Mouse (Mus musculus) layer of hippocampus, postnatal 36 days (tissue): ENCODE data around the gene Polr3b. TPM values are rescaled to one million over a fixed set of nuclear protein-coding genes. Genes with fewer than 3 reads are reported as not detected.

Source experiments
- DNase-seq, 2 experiments: peaks; one replicate each; pipeline ENCODE4 v3.0.0; 2022
- total RNA-seq, 2 experiments: library from RNA; stranded (reverse); gene quantifications; 2 replicates each; pipeline ENCODE4 v1.2.3; 2021

The Polr3b gene
- 10 to 100 TPM; 14.2 to 16.0 TPM for total RNA-seq

- DNase-seq: peak; percentile 93 to 94
Measured at GRCm38 (mm10) chr10:84621826-84622790, at the start of gene Polr3b. TSS of gene Polr3b (plus strand) at chr10:84622292.

- no peak for DNase-seq
Measured at GRCm38 (mm10) chr10:84573671-84574420, 48.2 kb upstream of the Polr3b start.

GRCm38 (mm10) chr10:84576029-84576394 is 46.1 kb upstream of the Polr3b start:
- DNase-seq: no peak

DNA sequence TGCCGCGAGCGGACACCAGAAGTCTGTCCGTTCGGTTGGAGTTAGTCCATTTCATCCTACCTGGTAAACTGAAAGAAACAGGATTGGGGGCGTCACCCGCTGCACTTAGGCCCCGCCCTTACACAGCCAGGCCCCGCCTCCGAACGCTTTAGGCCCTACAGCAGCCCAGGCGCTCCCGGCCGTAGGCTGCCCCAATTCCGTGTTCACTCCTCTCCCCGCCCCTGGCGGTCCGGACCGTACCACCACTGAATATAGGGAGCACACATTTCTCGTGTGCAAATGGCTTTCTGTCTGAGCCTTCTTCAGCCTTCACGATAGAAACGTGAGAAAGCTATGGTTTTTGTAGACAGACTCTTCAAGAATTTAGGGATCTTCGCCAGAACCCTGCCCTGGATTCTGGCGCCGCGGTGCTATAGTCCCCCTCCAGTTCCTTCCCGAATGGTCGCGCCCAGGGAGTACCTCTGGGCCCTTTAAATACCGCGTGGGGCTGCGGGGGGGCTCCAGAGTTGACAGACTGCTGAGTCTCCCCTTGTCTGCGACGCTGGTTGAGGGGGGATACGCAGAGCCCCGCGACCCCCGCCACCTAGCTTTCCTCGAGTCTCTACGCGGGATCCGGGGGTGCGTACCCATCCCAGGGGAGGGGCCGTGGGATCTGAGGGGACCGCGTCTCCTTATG is 45.6 kb upstream of the Polr3b start, which contains the start of gene Tcp11l2:
TSS of gene Tcp11l2 (plus strand) at position 232 of the 676 bp plus-strand sequence.
- peak; percentile 90 to 91 for DNase-seq

GRCm38 (mm10) chr10:84577071-84577727 is 44.9 kb upstream of the Polr3b start:
- peak; percentile 66 to 73 for DNase-seq

GRCm38 (mm10) chr10:84578738-84579137 is 43.4 kb upstream of the Polr3b start:
- no peak for DNase-seq

DNA sequence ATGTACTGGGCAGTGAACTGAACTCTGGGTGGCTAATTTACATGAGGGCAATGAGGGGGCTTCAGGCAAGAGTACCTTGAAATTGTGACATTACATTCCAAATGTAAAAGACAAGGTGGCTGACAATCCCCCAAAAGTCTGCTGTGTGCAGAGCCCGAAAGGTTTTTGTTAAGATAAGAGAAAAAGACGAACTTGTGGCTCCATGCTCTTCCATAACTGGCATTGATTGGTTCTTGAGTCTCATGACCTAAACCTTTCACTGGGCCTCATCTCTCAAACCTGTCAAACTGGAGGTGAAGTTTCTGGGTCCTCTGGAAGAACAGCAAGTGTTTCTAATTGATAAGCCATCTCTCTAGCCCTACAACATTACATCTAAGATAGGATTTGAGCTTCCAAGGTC is 42.6 kb upstream of the Polr3b start:
- DNase-seq: no peak

DNA sequence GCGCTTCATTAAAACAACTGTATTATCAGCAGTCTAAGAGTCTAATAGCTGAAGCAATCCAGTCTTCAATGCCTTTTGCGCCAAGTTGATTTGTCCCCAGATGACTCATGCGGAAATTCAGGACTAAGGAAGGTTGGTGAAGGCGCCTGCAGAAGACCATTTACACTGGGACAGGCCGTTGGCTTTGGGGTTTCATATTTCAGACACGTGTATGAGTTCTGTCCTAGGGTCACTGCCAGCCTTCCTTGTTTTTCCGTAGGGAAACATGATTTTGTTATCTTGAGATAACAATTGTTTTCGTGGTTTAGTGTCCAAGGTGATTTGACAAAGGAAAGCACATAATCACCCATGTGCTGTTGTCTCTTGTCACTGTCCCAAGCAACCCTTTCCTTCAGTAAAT is 40.9 kb upstream of the Polr3b start:
- DNase-seq: no peak

GRCm38 (mm10) chr10:84582236-84582635 is 39.9 kb upstream of the Polr3b start:
- peak in 1 of 2 experiments; percentile 11 for DNase-seq

DNA sequence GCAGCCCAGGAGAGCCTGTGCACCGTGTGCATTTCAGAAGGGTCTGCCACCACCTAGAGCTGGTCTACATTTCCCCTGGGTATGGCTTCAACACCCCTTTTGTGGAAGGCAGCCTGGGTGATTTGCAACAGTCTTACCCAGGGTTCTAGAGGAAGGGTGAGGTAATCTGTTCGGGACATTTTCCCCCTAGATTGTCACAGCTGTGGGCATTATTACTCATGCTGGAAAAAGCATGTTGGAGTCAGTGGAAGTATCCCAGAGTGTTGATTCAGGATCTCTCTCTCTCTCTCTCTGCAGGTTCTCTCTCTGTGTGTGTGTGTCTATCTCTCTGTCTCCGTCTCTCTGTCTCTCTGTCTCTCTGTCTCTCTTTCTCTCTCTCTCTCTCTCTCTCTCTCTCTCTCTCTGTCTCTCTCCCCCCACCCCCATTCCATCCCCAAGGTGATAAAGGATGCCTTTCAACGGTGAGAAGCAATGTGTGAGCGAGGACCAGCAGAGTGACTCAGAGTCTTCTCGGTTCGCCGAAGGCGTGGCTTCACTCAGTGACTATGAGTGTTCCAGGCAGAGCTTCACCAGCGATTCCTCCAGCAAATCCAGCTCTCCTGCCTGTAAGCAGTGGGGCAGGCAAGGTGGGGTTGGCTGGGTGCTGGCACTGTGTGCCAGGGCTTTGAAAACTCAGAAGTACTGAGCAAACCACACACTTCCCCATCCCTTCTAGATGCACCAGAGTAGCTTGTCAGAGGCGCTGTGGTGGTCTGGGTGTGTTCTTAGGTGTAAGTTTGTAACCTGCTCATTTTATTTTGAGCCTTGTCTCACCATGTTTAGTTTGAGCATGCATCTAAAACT is 37.4 kb upstream of the Polr3b start:
- no peak for DNase-seq

DNA sequence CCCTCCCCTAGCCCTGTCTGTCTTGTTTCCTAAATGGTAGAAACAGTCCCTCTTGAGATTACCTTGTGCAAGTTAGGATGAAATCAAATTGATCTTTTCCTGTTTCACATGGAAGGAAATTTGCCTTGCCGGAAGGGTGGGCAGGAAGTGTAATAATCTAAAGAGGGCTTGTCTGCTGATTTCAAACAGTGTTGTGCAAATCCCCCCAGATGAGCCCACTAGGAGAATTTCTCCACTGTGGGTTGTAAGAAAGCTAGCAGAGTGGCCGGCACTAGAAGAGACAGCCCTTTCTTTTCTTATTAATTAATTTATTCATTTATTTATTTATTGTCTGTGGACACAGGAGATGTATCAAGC is 36.8 kb upstream of the Polr3b start:
- no peak for DNase-seq

- DNase-seq: no peak
Measured at GRCm38 (mm10) chr10:84590956-84591355, 31.1 kb upstream of the Polr3b start.

DNA sequence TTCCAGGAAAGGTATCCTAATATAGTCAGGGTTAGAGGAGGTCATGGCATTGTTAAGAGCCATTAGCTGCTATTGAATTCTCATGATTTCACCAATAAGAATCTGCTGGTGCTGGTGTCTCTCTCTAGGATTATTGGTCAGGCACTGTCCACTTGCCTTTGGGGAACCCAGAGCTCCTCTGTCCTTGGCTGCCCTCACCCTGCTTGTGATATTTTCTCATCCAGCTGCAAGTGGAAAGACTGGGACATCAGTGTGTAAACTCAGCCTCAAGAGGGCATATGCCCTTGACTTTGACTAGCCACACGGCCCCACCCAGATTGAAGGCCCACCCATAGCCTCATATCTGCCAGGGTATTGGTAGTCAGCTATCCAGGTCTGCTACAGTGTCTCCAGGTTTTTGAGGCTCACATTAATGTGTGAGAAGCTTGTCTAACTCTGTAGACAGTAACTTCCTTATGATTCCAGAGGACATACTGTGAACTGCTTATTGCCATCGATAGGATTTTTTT is 30.4 kb upstream of the Polr3b start:
- no peak for DNase-seq

GRCm38 (mm10) chr10:84592745-84593144 is 29.3 kb upstream of the Polr3b start:
- no peak for DNase-seq

- no peak for DNase-seq
Measured at GRCm38 (mm10) chr10:84597127-84597785, 24.8 kb upstream of the Polr3b start.

- DNase-seq: no peak
Measured at GRCm38 (mm10) chr10:84598172-84598571, 23.9 kb upstream of the Polr3b start.

- no peak for DNase-seq
Measured at GRCm38 (mm10) chr10:84600136-84600535, 22.0 kb upstream of the Polr3b start.

- no peak for DNase-seq
Measured at GRCm38 (mm10) chr10:84604335-84604734, 17.8 kb upstream of the Polr3b start.

DNA sequence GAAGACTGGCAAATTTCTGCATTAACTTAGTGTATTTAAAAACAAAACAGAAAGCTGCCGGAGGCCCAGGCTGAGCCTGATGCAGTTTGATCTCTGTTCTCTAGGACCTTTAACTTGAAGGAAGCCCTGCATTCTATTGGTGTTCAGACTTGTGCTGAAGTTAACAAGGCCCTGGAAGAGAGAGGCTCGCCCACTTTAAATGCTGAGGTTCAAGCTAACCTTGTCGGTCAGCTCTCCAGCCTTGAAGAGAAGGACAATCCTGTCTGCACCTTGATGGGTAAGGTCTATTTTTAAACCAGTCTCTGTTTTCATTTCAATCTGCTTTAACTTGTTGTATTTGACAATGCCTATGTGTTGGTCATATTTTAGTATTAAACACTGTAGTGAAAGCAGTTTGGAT is 13.7 kb upstream of the Polr3b start:
- DNase-seq: no peak

GRCm38 (mm10) chr10:84610324-84610723 is 11.8 kb upstream of the Polr3b start:
- no peak for DNase-seq

DNA sequence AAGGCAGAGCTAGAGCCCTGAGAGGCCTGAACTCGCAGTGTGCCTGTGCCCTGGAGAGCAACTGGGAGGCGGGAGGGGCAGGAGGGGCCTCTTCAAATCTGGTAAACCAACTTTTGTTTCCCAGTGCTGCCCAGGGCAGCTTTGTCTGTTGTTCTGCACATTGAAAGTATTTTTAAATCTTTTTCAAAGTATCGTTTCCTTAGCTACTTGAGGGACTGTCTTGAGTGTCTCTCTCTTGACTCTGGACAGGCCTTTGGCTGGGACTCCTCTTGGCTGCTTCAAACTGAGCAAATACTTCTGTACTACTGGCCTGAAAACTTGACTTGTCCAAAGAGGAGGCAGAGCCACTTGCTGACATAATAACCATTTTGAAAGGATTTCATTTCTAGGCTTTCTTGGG is 11.3 kb upstream of the Polr3b start:
- DNase-seq: no peak
